Mouse (Mus musculus) right cerebral cortex, postnatal 25 days (tissue): ENCODE measurements around the gene Gm45208.

Experiments
- DNase-seq: peaks from one replicate; pipeline ENCODE4 v3.0.0; 2022

Gene Gm45208

DNA sequence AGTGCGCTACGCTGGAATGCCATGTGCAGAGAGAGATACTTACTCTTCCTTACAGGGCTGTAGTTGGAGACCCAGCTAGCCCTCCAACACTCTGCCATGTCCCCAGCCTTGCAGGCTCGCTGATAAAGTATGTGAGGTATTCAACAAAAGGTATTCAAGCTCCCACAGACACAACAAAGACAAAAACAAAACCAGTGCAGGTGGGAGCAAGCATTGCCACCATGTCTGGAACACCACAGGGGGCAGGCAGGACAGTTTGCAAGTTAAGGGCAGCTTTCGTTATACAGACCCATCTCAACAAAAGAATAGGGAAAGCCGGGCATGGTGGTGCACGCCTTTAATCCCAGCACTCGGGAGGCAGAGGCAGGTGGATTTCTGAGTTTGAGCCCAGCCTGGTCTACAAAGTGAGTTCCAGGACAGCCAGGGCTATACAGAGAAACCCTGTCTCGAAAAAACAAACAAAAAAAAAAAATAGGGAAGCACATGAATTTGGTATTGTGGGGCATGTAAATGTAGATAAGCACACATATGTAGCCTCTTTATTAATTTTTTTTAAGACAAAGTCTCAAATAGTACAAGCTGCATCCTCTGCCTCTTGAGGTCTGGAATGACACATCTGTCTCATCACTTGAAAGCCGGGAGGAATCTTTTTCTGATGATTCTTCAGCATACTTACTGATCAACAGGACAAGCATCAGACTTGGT, 53.6 kb downstream of the Gm45208 start:
- DNase-seq, result no peak

DNA sequence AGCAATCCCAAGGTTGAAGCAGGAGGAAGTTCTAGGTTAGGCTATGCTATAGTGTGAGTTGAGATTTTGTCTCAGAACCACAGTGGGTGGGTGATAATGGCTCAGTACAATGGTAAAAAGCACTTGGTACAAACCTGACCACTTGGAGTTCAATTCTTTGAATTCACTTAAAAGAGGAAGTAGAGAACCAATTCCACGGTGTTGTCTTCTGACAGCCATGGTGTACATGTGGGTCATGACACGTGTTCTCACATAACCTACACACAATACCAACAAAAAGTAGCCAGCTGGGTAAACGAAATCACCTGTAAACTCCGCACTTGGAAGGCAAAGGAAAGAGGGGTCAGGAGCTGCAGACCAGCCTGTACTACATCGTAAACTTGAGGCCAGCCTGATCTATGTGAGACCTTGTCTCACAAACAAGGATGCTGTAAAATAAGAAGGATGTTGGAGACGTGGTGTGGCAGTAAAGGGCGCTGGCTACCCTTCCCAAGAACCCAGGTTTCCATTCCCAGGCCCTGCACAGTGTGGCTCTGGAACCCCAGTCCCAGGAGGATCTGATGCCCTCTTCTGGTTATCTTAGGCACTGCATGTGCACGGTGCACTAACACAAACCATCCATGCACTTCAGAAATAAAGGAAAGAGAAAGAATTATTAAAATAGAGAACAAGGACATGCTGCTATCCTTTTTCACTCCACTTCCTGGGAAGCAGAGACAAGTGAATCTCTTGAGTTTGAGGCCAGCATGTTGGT, 54.5 kb downstream of the Gm45208 start:
- peak; percentile 35 for DNase-seq

DNA sequence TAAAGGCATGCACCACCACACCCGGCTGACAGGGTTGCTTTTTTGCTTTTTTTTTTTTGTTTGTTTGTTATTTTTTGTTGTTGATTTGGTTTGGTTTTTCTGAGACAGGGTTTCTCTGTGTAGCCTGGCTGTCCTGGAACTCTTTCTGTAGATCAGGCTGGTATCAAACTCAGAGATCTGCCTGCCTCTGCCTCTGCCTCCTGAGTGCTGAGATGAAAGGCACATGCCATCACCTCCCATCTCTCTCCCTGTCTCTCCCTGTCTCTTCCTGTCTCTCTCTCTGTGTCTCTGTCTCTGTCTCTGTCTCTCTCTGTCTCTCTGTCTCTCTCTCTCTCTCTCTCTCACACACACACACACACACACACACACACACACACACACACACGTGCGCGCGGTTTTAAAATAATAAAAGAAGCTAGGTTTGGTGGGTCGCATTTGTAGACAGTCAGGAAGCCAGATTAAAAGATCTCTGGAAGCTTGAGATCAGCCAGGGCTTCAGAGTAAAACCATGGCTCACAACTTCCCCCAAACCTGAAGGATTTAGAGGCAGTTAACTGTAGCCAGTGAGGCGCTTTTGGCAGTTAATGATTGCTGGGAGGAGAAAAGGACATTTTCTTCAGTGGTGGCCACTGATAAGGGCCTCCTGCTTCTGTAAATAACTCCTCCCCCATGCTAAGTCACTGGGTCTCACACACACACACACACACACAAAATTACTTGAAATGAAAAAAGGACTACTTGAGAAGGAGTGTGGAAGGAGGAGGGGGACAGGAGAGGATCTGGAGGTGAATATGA, 56.6 kb downstream of the Gm45208 start:
- no peak for DNase-seq

DNA sequence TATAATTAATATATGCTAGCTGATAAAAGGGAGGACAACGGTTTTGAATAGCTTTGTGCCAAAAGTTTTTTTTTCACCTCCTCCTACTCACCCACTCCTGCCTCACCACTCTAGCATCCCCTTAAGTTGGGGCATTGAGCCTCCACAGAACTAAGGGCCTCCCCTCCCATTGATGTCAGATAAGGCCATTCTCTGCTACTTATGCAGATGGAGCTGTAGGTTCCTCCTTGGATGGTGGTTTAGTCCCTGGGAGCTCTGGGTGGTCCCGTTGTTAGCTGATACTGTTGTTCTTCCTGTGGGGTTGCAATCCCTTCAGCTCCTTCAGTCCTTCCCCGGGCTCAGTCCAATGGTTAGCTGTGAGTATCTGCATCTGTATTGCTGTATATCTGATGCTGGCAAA, 57.2 kb downstream of the Gm45208 start:
- no peak for DNase-seq
